Comparison of ENCODE assay signal across 17 mouse cellular contexts in genomic region chr10:86325272-86325671, GRCm38 (mm10). TPM values are rescaled to one million over a fixed set of nuclear protein-coding genes. Genes with fewer than 3 reads are reported as not detected.
DNase-seq lines count a peak whose midpoint lies in the region; ATAC-seq and TF ChIP-seq lines count a peak whose summit lies in the region.
"Had no signal": no experiment of that assay in that cellular context is flagged by ENCODE, and none has a peak within 500 bp of the region (broad histone marks: within the 10 kb centered on the region; RNA-seq: fewer than 3 reads in every experiment).

No protein-coding gene starts in this region.

- TF ChIP-seq POLR2A in heart, adult 2 months (IDR thresholded peaks at IDR 0.05; ENCODE audit: insufficient read depth, low read depth, low read length): no peak

- peak; percentile 66; the same call in 1 of the 2 replicates for ATAC-seq in kidney, embryonic 16.5 days (ENCODE audit: low FRiP score, low TSS enrichment)
- peak; percentile 61 for ATAC-seq in lung, embryonic 16.5 days (ENCODE audit: low read depth)
- ATAC-seq in limb, embryonic 12.5 days (ENCODE audit: insufficient number of reproducible peaks, insufficient read depth, low FRiP score, low TSS enrichment, low read depth): 0 out of 2 replicates have a peak, but pooled peaks have one; percentile 26
- ATAC-seq: CD4-positive, CD25-positive, alpha-beta regulatory T cell, adult 4 months; forebrain, embryonic 14.5 days had no signal

- peaks cover 49% of the 10 kb centered on the region for H3K4me1 ChIP-seq in heart, adult 2 months (ENCODE audit: control insufficient read depth, insufficient read depth, low read length)
- H3K4me1 ChIP-seq in kidney, embryonic 16.5 days (ENCODE audit: insufficient read depth, low read length): peaks cover 15% of the 10 kb centered on the region; the same call in 1 of the 2 replicates
- H3K4me1 ChIP-seq in lung, embryonic 16.5 days (replicated peaks; ENCODE audit: control insufficient read depth, insufficient read depth, low read length): peaks cover 12% of the 10 kb centered on the region
- peaks cover 40% of the 10 kb centered on the region for H3K4me1 ChIP-seq in limb, embryonic 12.5 days (replicated peaks)

- H3K27me3 ChIP-seq in heart, adult 2 months (ENCODE audit: control insufficient read depth, insufficient read depth, low read length): no peaks in the 10 kb centered on the region
- no peaks in the 10 kb centered on the region for H3K27me3 ChIP-seq in kidney, embryonic 16.5 days (ENCODE audit: insufficient read depth, low read length)
- H3K27me3 ChIP-seq in lung, embryonic 16.5 days (ENCODE audit: control insufficient read depth, insufficient read depth, low read depth, low read length): no peaks in the 10 kb centered on the region
- H3K27me3 ChIP-seq in limb, embryonic 12.5 days: no peaks in the 10 kb centered on the region
- H3K27me3 ChIP-seq: hindbrain, embryonic 12.5 days had no signal

- no peak for TF ChIP-seq CTCF in heart, adult 2 months (IDR thresholded peaks at IDR 0.05)

- intact Hi-C loops in heart, adult 2 months (cut with DNase I): loop anchor here (2.0 kb wide), 1 partner anchor 14 kb away; no protein-coding TSS in a partner anchor

- H3K27ac ChIP-seq in heart, adult 2 months: peak overlapping the region; percentile 62
- H3K27ac ChIP-seq in kidney, embryonic 16.5 days (ENCODE audit: low read length): no peak overlapping the region
- peak overlapping the region; percentile 36; the same call in 1 of the 2 replicates for H3K27ac ChIP-seq in lung, embryonic 16.5 days (ENCODE audit: low read length)
- no peak overlapping the region for H3K27ac ChIP-seq in limb, embryonic 12.5 days
- H3K27ac ChIP-seq: hindbrain, embryonic 12.5 days had no signal

- peak in 1 of 2 experiments; percentile 35 for DNase-seq in heart, adult 2 months
- DNase-seq in heart, adult 9 months (ENCODE audit: low spot score in 2 of 2): no peak
- no peak for DNase-seq in kidney, postnatal 14 days
- DNase-seq in lung, postnatal 36 days: no peak
- DNase-seq: adrenal gland, postnatal 25 days; cerebellum, adult 9-10 months; heart, postnatal 10 days; kidney, adult 11 months; left cerebral cortex, postnatal 4 days; lung, adult 18-20 months; midbrain, embryonic 14.5 days had no signal

- H3K79me2 ChIP-seq in heart, adult 2 months (replicated peaks; ENCODE audit: control insufficient read depth, insufficient read depth, low read length): peaks cover 2% of the 10 kb centered on the region

- H3K4me2 ChIP-seq in kidney, embryonic 16.5 days (replicated peaks; ENCODE audit: low read depth, low read length): no peak overlapping the region
- H3K4me2 ChIP-seq in lung, embryonic 16.5 days (ENCODE audit: low read depth, low read length): no peak overlapping the region
- no peak overlapping the region for H3K4me2 ChIP-seq in limb, embryonic 12.5 days
- H3K4me2 ChIP-seq: hindbrain, embryonic 12.5 days had no signal

- no peak overlapping the region for H3K9ac ChIP-seq in heart, adult 2 months (ENCODE audit: low read depth, low read length)
- no peak overlapping the region for H3K9ac ChIP-seq in kidney, embryonic 16.5 days (replicated peaks; ENCODE audit: low read length)
- H3K9ac ChIP-seq in lung, embryonic 16.5 days (ENCODE audit: low read length): no peak overlapping the region
- H3K9ac ChIP-seq in limb, embryonic 12.5 days (replicated peaks): no peak overlapping the region
- H3K9ac ChIP-seq: hindbrain, embryonic 12.5 days had no signal

- WGBS in heart, adult 2 months: 38% methylated on average over 6 of the region's 6 CpGs
- 16% methylated on average over 6 of the region's 6 CpGs for WGBS in kidney, embryonic 16.5 days
- 39% methylated on average over 6 of the region's 6 CpGs for WGBS in lung, embryonic 16.5 days
- 34% methylated on average over 6 of the region's 6 CpGs for WGBS in limb, embryonic 12.5 days

- no peaks in the 10 kb centered on the region for H3K9me3 ChIP-seq in kidney, embryonic 16.5 days (ENCODE audit: low read length)
- H3K9me3 ChIP-seq in lung, embryonic 16.5 days (ENCODE audit: control insufficient read depth, low read length): no peaks in the 10 kb centered on the region
- H3K9me3 ChIP-seq in limb, embryonic 12.5 days: no peaks in the 10 kb centered on the region
- H3K9me3 ChIP-seq: hindbrain, embryonic 12.5 days had no signal

- peaks cover 63% of the 10 kb centered on the region for H3K36me3 ChIP-seq in heart, adult 2 months (ENCODE audit: control insufficient read depth, insufficient read depth, low read length)
- peaks cover 6% of the 10 kb centered on the region; the same call in 1 of the 2 replicates for H3K36me3 ChIP-seq in kidney, embryonic 16.5 days (ENCODE audit: insufficient read depth, low read length)
- H3K36me3 ChIP-seq in lung, embryonic 16.5 days (ENCODE audit: control insufficient read depth, insufficient read depth, low read length): no peaks in the 10 kb centered on the region
- H3K36me3 ChIP-seq in limb, embryonic 12.5 days: 0 out of 2 replicates have a peak, but pooled peaks cover 20% of the 10 kb centered on the region
- H3K36me3 ChIP-seq: hindbrain, embryonic 12.5 days had no signal

- no peak overlapping the region for H3K4me3 ChIP-seq in heart, adult 2 months
- no peak overlapping the region for H3K4me3 ChIP-seq in kidney, embryonic 16.5 days (ENCODE audit: low read length)
- no peak overlapping the region for H3K4me3 ChIP-seq in lung, embryonic 16.5 days (ENCODE audit: low read length)
- no peak overlapping the region for H3K4me3 ChIP-seq in limb, embryonic 12.5 days (replicated peaks)
- H3K4me3 ChIP-seq: hindbrain, embryonic 12.5 days had no signal

- peak; percentile 79 for TF ChIP-seq EP300 in heart, adult 2 months (IDR thresholded peaks at IDR 0.05; ENCODE audit: insufficient read depth, low read depth, low read length)

RNA-seq across cellular contexts. Expression of gene Timp3, which starts 25.1 kb away (rescaled TPM):
- total RNA-seq in heart, adult 2 months (2021): 100 to 1,000 TPM; 154 to 174 TPM
- polyA plus RNA-seq in heart, adult 2 months (2012; rRNA removed): 80.2 and 114 TPM in 2 replicates
- polyA plus RNA-seq in kidney, embryonic 16.5 days (2015; fragmentation: Nextera tagmentation; extraction: Ambion mirVana): 114 TPM in 2 replicates
- 90.5 and 107 TPM in 2 replicates for polyA plus RNA-seq in lung, embryonic 16.5 days (2015; fragmentation: Nextera tagmentation; extraction: Ambion mirVana)
- polyA plus RNA-seq in limb, embryonic 12.5 days (2016; fragmentation: Nextera tagmentation; extraction: Ambion mirVana): 66.3 and 69.4 TPM in 2 replicates
- polyA plus RNA-seq: CD4-positive, CD25-positive, alpha-beta regulatory T cell, adult 4 months had no signal

Comparison
In these comparisons a context has a peak if more than half of its experiments do, and no peak if none do; other contexts are left out.
1. H3K27ac ChIP-seq: peak in heart, adult 2 months (single experiment) and lung, embryonic 16.5 days (single experiment); none in kidney, embryonic 16.5 days (single experiment) and limb, embryonic 12.5 days (single experiment).
2. Peak in every context shown above with its lines, with median percentiles within 50 percentile points of each other: ATAC-seq.